Mouse (Mus musculus) megakaryocyte-erythroid progenitor cell, adult 5 weeks (primary cell): Measurements from ENCODE around the gene Hint2. TPM values are rescaled to one million over a fixed set of nuclear protein-coding genes. Genes with fewer than 3 reads are reported as not detected.

Source experiments
- polyA plus RNA-seq: library from polyadenylated mRNA; stranded (reverse); fragments of >175 nt; gene quantifications from 2 replicates; pipeline ENCODE4 v1.2.3, GENCODE M21; 2012

Hint2 gene
- 44.6 and 61.0 TPM in 2 replicates for polyA plus RNA-seq

DNA sequence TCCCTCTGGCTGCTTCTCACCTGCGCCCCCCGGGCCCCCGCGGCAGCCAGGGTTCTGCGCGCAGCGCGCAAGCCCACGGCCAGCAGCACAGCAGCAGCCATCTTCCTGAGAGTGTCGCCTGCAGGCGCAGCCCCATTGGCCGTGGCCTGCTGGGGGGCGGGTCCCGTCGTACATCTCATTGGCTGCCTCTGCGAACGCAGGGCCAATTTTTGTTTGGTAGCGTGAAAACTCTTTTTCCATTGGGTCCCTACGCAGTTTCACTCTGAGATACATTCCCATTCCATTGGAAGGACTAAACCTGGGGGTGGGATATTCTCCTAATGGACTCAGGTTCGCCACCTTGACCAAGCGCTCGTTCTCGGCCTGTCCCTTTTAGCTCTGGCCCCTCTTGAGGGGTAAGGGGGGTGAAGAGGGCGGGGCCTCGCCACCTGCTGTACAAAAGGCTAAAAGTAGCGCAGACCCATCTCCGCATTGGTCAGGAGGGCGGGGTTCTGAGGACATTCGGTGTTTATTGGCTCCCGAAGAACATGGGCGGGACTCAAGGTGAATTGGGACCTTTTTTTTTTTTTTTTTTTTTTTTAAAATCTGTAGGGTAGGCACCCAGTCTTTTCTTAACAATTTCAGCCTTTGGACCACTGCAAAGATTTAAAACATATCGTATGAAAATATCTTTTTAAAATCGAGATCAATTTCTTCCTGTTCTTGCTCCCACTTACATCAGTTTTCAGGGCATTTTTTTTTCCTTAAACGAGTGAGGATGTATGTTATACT is at the start of gene Hint2:
Gene Hint2 (minus strand): TSS at position 128 of the 771 bp plus-strand sequence.

GRCm38 (mm10) chr4:43700707-43701106 is 44.4 kb upstream of the Hint2 start, which contains the start of gene Olfr70:
Gene Olfr70, minus strand, starts transcription at chr4:43700807.

GRCm38 (mm10) chr4:43668782-43669427 is 12.6 kb upstream of the Hint2 start, which contains the start of the genes Tmem8b and Fam221b:
Gene Tmem8b, plus strand, starts transcription at chr4:43668971.
Gene Fam221b, minus strand, starts transcription at chr4:43669145.

GRCm38 (mm10) chr4:43653161-43654015 is 2.9 kb downstream of the Hint2 start, which contains the start of gene Spag8:
Gene Spag8, minus strand, starts transcription at chr4:43653594.

GRCm38 (mm10) chr4:43631046-43631955 is 25.0 kb downstream of the Hint2 start, which contains the start of gene Npr2:
Gene Npr2, plus strand, starts transcription at chr4:43631935.

Other genes starting within 250 kb of the Hint2 start
- not detected in 2 replicates for gene Fam166b, start 227.3 kb downstream of the Hint2 start, polyA plus RNA-seq
- 62.0 and 67.6 TPM in 2 replicates for gene Tesk1, start 214.5 kb downstream of the Hint2 start, polyA plus RNA-seq
- gene Cd72, start 201.8 kb downstream of the Hint2 start, polyA plus RNA-seq = 19.2 and 28.2 TPM in 2 replicates
- gene Sit1, start 172.7 kb downstream of the Hint2 start, polyA plus RNA-seq = 0.63 and 1.5 TPM in 2 replicates
- gene Ccdc107, start 163.6 kb downstream of the Hint2 start, polyA plus RNA-seq = 89.2 and 116 TPM in 2 replicates
- gene Arhgef39, start 156.8 kb downstream of the Hint2 start, polyA plus RNA-seq = 24.6 and 38.5 TPM in 2 replicates
- gene Car9, start 149.5 kb downstream of the Hint2 start, polyA plus RNA-seq = 6.6 and 7.2 TPM in 2 replicates
- 4.0 and 10.1 TPM in 2 replicates for gene Tpm2, start 132.7 kb downstream of the Hint2 start, polyA plus RNA-seq
- 2.3 and 3.2 TPM in 2 replicates for gene Creb3, start 94.1 kb downstream of the Hint2 start, polyA plus RNA-seq
- gene Tln1, start 93.8 kb downstream of the Hint2 start, polyA plus RNA-seq = 173 and 201 TPM in 2 replicates
- gene Rgp1, start 77.8 kb downstream of the Hint2 start, polyA plus RNA-seq = 59.2 and 71.3 TPM in 2 replicates
- 11.5 and 13.7 TPM in 2 replicates for gene Gba2, start 77.6 kb downstream of the Hint2 start, polyA plus RNA-seq
- not detected in 2 replicates for gene Msmp, start 72.0 kb downstream of the Hint2 start, polyA plus RNA-seq
- 2.0 and 2.3 TPM in 2 replicates for gene Npr2, start 24.5 kb downstream of the Hint2 start, polyA plus RNA-seq
- gene Spag8, start 2.9 kb downstream of the Hint2 start, polyA plus RNA-seq = 0.26 and 0.36 TPM in 2 replicates
- gene Tmem8b, start 12.5 kb upstream of the Hint2 start, polyA plus RNA-seq = 4.2 and 6.7 TPM in 2 replicates
- gene Fam221b, start 12.7 kb upstream of the Hint2 start, polyA plus RNA-seq = 0.07 and 0.22 TPM in 2 replicates
- gene Olfr70, start 44.3 kb upstream of the Hint2 start, polyA plus RNA-seq = not detected in 2 replicates
- not detected in 2 replicates for gene Olfr71, start 53.8 kb upstream of the Hint2 start, polyA plus RNA-seq
- not detected in 2 replicates for gene Hrct1, start 70.7 kb upstream of the Hint2 start, polyA plus RNA-seq
- 0.03 TPM in 1 of 2 replicates, not detected in the other for gene Spaar, start 73.6 kb upstream of the Hint2 start, polyA plus RNA-seq
- gene Olfr159, start 114.5 kb upstream of the Hint2 start, polyA plus RNA-seq = not detected in 2 replicates
- not detected in 2 replicates for gene Olfr156, start 167.4 kb upstream of the Hint2 start, polyA plus RNA-seq
- not detected in 2 replicates for gene Olfr157, start 183.7 kb upstream of the Hint2 start, polyA plus RNA-seq
- not detected in 2 replicates for gene Olfr155, start 195.1 kb upstream of the Hint2 start, polyA plus RNA-seq
- 0.53 and 1.00 TPM in 2 replicates for gene Reck, start 219.1 kb upstream of the Hint2 start, polyA plus RNA-seq